Mouse (Mus musculus) embryonic facial prominence, embryonic 15.5 days (tissue): Measurements from ENCODE around the gene Ndufs2. TPM values are rescaled to one million over a fixed set of nuclear protein-coding genes. Genes with fewer than 3 reads are reported as not detected.

Experiments used
- ATAC-seq: fragments of 200-750 bp; cut with Nextera tagmentation; 2 replicates; pipeline ENCODE4 v1.8.0; 2017; ENCODE audit warnings: low read depth, moderate TSS enrichment; ENCODE audit not compliant: insufficient number of reproducible peaks, low FRiP score, low TSS enrichment
- H3K27ac ChIP-seq: fragments of 300-500 bp; sonication (generic); replicated peaks from 2 replicates; pipeline ENCODE4 v1.5.1; 2015; ENCODE audit warnings: mild to moderate bottlenecking, inconsistent platforms
- H3K27me3 ChIP-seq: fragments of 300-500 bp; sonication (generic); 2 replicates; pipeline ENCODE4 v1.6.1; 2015; ENCODE audit warnings: inconsistent platforms
- H3K36me3 ChIP-seq: fragments of 300-500 bp; sonication (generic); 2 replicates; pipeline ENCODE4 v1.6.1; 2015; ENCODE audit warnings: mild to moderate bottlenecking, inconsistent platforms
- H3K4me1 ChIP-seq: fragments of 300-500 bp; sonication (generic); 2 replicates; pipeline ENCODE4 v1.6.1; 2015; ENCODE audit warnings: inconsistent platforms
- H3K4me2 ChIP-seq: fragments of 300-500 bp; sonication (generic); replicated peaks from 2 replicates; pipeline ENCODE4 v1.6.1; 2015; ENCODE audit warnings: mild to moderate bottlenecking, inconsistent platforms
- H3K4me3 ChIP-seq: fragments of 300-500 bp; sonication (generic); replicated peaks from 2 replicates; pipeline ENCODE4 v1.5.1; 2015; ENCODE audit warnings: mild to moderate bottlenecking, inconsistent platforms
- H3K9ac ChIP-seq: fragments of 300-500 bp; sonication (generic); 2 replicates; pipeline ENCODE4 v1.6.1; 2015; ENCODE audit warnings: inconsistent platforms
- H3K9me3 ChIP-seq: fragments of 300-500 bp; sonication (generic); replicated peaks from 2 replicates; pipeline ENCODE4 v1.6.1; 2016; ENCODE audit warnings: inconsistent platforms
- WGBS: fragments of 180-500 bp; shearing (Covaris S2); methylation state at CpG from one replicate; pipeline ENCODE4 v1.1.7; 2015; 5-methylcytosine and 5-hydroxymethylcytosine counted together
- polyA plus RNA-seq: library from polyadenylated mRNA; unstranded; fragments of >200 nt; fragmentation: Nextera tagmentation; extraction: Ambion mirVana; gene quantifications from 2 replicates; pipeline ENCODE4 v1.2.1, GENCODE M21; 2015

The Ndufs2 gene
- polyA plus RNA-seq, 1 experiment from 2014 or later, result 217 TPM

DNA sequence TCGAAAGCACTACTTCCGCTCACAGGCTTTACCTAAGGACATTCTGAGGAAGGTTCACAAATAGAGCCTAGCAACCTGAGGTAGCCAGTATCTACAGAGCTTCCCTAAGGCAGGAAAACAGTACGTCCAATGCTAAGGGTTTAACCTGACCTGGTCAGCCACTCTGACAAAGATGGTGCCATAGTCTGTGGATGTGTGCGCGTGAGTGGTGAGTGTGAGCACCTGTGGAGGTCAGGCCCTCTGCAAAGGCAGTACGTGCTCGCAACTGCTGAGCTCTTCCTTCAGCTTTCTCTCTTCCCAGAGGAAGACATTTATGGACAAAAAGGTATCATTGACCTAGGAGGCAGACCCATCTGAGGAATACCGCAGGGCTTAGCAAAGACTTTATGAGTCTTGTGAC, 27.2 kb upstream of the Ndufs2 start:
- Histone ChIP-seq H3K36me3 (peaks cover 65% of the 10 kb centered on the region), H3K4me2 (no peak overlapping the region), H3K9ac (no peak overlapping the region), H3K27me3 (no peaks in the 10 kb centered on the region), H3K27ac (no peak overlapping the region), H3K4me3 (no peak overlapping the region), H3K4me1 (peaks cover 17% of the 10 kb centered on the region), H3K9me3 (no peaks in the 10 kb centered on the region)
- no peak for ATAC-seq
- 90% methylated on average over 8 of the region's 8 CpGs for WGBS

DNA sequence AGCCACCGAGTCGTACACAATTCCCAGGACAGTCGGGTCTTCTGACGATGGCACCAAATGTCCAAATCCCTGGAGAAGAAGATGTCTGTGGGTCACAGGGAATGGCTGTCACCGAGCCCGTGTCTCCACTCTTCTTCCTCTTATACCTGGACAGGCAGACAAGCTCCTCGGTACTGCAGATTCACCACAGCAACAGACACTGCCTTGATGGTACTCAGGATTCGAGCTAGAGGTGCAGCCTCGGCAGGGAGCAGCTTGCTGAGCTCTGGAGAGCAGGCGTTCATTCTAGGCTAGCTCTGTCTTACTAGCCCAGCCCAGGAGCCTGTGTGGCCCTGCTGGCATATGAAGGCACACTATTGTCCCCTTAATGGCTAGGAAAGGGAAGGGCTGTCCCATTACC, 26.5 kb upstream of the Ndufs2 start:
- Histone ChIP-seq H3K4me2 (no peak overlapping the region), H3K9ac (no peak overlapping the region), H3K4me3 (no peak overlapping the region), H3K27me3 (no peaks in the 10 kb centered on the region), H3K4me1 (peaks cover 17% of the 10 kb centered on the region), H3K27ac (no peak overlapping the region), H3K9me3 (no peaks in the 10 kb centered on the region), H3K36me3 (peaks cover 66% of the 10 kb centered on the region)
- 85% methylated on average over 10 of the region's 10 CpGs for WGBS
- no peak for ATAC-seq

- peaks cover 63% of the 10 kb centered on the region for H3K36me3 ChIP-seq
- no peak overlapping the region for H3K27ac ChIP-seq
- no peaks in the 10 kb centered on the region for H3K9me3 ChIP-seq
- H3K27me3 ChIP-seq, result no peaks in the 10 kb centered on the region
- peaks cover 21% of the 10 kb centered on the region for H3K4me1 ChIP-seq
- H3K9ac ChIP-seq, result no peak overlapping the region
- H3K4me3 ChIP-seq, result no peak overlapping the region
- ATAC-seq, result no peak
- H3K4me2 ChIP-seq, result no peak overlapping the region
- 93% methylated on average over 14 of the region's 14 CpGs for WGBS
Observed at GRCm38 (mm10) chr1:171276110-171276748, 25.0 kb upstream of the Ndufs2 start.

- H3K4me2 ChIP-seq, result no peak overlapping the region
- no peaks in the 10 kb centered on the region for H3K9me3 ChIP-seq
- peaks cover 63% of the 10 kb centered on the region for H3K36me3 ChIP-seq
- no peak for ATAC-seq
- no peak overlapping the region for H3K9ac ChIP-seq
- no peak overlapping the region for H3K4me3 ChIP-seq
- WGBS, result 76% methylated on average over 11 of the region's 11 CpGs
- H3K27ac ChIP-seq, result no peak overlapping the region; the same call in 1 of the 2 replicates
- peaks cover 26% of the 10 kb centered on the region for H3K4me1 ChIP-seq
- H3K27me3 ChIP-seq, result no peaks in the 10 kb centered on the region
Observed at GRCm38 (mm10) chr1:171275144-171275734, 24.1 kb upstream of the Ndufs2 start.

DNA sequence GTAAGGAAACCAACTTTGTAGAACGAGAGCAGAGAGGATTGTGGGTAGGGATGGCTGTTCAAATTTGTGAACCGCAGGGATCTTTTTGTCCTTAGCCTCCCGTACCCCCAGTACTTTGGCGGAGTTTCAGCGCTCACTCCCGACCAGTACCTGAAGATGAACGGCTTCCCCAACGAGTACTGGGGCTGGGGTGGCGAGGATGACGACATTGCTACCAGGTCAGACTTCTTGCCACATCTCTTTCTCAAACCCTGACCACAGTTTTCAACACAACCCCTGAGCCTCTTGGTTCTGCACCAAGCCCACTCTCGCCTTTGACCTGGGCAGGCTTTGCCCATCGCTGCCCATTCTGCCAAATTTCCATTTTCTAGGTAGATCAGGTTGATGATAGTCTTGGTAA, 23.0 kb upstream of the Ndufs2 start:
- Histone ChIP-seq H3K9ac (no peak overlapping the region), H3K4me3 (no peak overlapping the region), H3K36me3 (peaks cover 63% of the 10 kb centered on the region), H3K27ac (no peak overlapping the region), H3K4me2 (no peak overlapping the region), H3K4me1 (peaks cover 22% of the 10 kb centered on the region), H3K9me3 (no peaks in the 10 kb centered on the region), H3K27me3 (no peaks in the 10 kb centered on the region)
- 93% methylated on average over 12 of the region's 12 CpGs for WGBS
- ATAC-seq, result no peak

GRCm38 (mm10) chr1:171272086-171272485, 20.9 kb upstream of the Ndufs2 start:
- Histone ChIP-seq H3K4me1 (peaks cover 22% of the 10 kb centered on the region), H3K27ac (no peak overlapping the region), H3K36me3 (peaks cover 46% of the 10 kb centered on the region), H3K9ac (no peak overlapping the region), H3K4me2 (peak overlapping the region; percentile 94; the same call in 1 of the 2 replicates), H3K27me3 (no peaks in the 10 kb centered on the region), H3K9me3 (no peaks in the 10 kb centered on the region), H3K4me3 (peak overlapping the region; percentile 9; the same call in 1 of the 2 replicates)
- ATAC-seq, result no peak
- WGBS, result 86% methylated on average over 3 of the region's 3 CpGs

DNA sequence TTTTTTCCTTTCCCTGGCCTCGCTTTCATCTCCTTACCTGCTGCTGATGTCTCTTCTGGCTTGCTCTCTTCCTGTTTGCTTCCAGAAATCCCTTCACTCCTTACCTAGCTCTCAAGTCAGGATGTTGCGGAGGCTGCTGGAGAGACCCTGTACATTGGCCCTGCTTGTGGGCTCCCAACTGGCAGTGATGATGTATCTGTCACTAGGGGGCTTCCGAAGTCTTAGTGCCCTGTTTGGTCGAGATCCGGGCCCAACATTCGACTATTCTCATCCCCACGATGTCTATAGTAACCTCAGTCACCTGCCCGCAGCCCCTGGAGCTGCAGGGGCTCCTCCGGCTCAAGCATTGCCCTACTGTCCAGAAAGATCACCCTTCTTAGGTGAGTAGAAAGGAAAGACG, 20.4 kb upstream of the Ndufs2 start:
- Histone ChIP-seq H3K9me3 (no peaks in the 10 kb centered on the region), H3K9ac (no peak overlapping the region), H3K27ac (no peak overlapping the region), H3K4me3 (peak overlapping the region; percentile 83; the same call in 1 of the 2 replicates), H3K4me1 (peaks cover 22% of the 10 kb centered on the region), H3K4me2 (peak overlapping the region; percentile 94), H3K27me3 (no peaks in the 10 kb centered on the region), H3K36me3 (peaks cover 42% of the 10 kb centered on the region)
- WGBS, result 62% methylated on average over 10 of the region's 10 CpGs
- no peak for ATAC-seq

GRCm38 (mm10) chr1:171271196-171271595, 20.0 kb upstream of the Ndufs2 start:
- H3K27ac ChIP-seq, result 0 out of 2 replicates have a peak overlapping the region, but pooled peaks have one; percentile 79
- H3K4me3 ChIP-seq, result peak overlapping the region; percentile 83
- H3K36me3 ChIP-seq, result peaks cover 37% of the 10 kb centered on the region
- peak overlapping the region; percentile 65 for H3K9ac ChIP-seq
- 39% methylated on average over 9 of the region's 9 CpGs for WGBS
- peaks cover 22% of the 10 kb centered on the region for H3K4me1 ChIP-seq
- H3K4me2 ChIP-seq, result peak overlapping the region; percentile 94
- no peak for ATAC-seq
- no peaks in the 10 kb centered on the region for H3K27me3 ChIP-seq
- no peaks in the 10 kb centered on the region for H3K9me3 ChIP-seq

DNA sequence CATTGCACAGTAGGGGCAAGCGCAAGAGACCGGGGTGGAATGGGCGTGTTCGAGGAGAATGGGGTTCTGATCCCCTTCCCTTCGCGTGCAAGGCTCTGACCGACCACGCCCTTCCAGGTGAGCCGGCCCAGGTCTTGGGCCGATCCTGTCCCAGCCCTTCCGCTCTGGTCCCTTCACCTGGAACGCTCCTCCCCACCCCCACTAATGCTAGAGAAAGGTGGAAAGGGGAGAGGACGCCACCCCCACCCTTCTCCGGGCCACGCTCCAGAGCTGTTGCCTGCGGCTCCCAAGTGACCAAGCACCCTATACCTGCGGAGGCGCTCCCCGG, 19.3 kb upstream of the Ndufs2 start:
- Histone ChIP-seq H3K36me3 (peaks cover 31% of the 10 kb centered on the region), H3K27ac (peak overlapping the region; percentile 79), H3K9me3 (no peaks in the 10 kb centered on the region), H3K9ac (peak overlapping the region; percentile 65), H3K4me2 (peak overlapping the region; percentile 94), H3K27me3 (no peaks in the 10 kb centered on the region), H3K4me1 (peaks cover 22% of the 10 kb centered on the region), H3K4me3 (peak overlapping the region; percentile 83)
- ATAC-seq, result peak; percentile 73
- under 1% methylated on average over 19 of the region's 19 CpGs for WGBS

DNA sequence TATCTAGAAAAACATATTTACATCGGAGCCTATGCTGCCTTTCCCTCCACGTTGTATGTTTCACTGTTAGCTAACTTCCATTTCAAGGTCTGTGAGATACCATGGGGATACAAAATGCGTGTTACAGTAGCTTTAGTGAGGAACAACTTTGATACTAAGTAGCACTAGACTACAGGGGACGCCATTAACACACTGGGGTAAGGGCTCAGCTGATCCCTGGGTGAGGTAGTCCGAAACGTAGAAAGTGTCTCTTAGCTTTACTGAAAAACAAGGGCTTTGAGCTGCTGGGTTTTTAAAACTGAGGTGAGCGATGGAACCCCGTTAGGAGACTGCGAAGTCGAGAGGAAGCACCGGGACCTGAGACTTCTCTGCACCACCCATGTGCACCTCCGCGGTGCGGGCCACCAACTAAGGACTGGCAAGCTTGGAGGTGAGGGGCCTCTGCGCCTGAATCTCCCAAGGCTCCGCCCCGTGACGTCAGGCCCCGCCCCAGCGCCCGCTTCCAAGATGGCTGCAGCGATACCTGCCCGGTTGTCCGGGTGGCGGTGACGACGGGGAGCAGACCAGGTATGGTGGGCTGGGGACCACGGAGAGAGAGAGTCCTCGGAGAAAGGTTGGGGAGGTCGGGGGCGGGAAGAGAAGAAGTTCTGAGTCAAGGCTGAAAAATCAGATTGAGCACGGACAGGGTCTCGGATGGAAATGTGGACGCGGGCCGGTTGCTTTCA, 18.8 kb upstream of the Ndufs2 start, which contains the start of gene B4galt3:
Gene B4galt3, plus strand, starts transcription at position 481 of the 725 bp plus-strand sequence.
- Histone ChIP-seq H3K4me1 (peaks cover 22% of the 10 kb centered on the region), H3K4me3 (peak within 1 kb of the TSS; percentile 83), H3K27me3 (no peaks in the 10 kb centered on the region), H3K9me3 (no peaks in the 10 kb centered on the region), H3K4me2 (peak within 1 kb of the TSS; percentile 94), H3K36me3 (peaks cover 25% of the 10 kb centered on the region), H3K27ac (peak within 1 kb of the TSS; percentile 79), H3K9ac (peak within 1 kb of the TSS; percentile 65)
- WGBS, result 2% methylated on average over 36 of the region's 36 CpGs
- peak; percentile 91 for ATAC-seq

- ATAC-seq, result no peak
Observed at GRCm38 (mm10) chr1:171268341-171268740, 17.2 kb upstream of the Ndufs2 start.

More at GRCm38 (mm10) chr1:171268341-171268740, 17.2 kb upstream of the Ndufs2 start:
- H3K27me3 ChIP-seq, result no peaks in the 10 kb centered on the region
- peaks cover 9% of the 10 kb centered on the region for H3K36me3 ChIP-seq
- WGBS, result 55% methylated on average over 1 of the region's 1 CpGs
- no peak overlapping the region for H3K27ac ChIP-seq
- no peak overlapping the region for H3K4me2 ChIP-seq
- H3K4me3 ChIP-seq, result no peak overlapping the region
- H3K9ac ChIP-seq, result no peak overlapping the region
- peaks cover 26% of the 10 kb centered on the region for H3K4me1 ChIP-seq
- no peaks in the 10 kb centered on the region for H3K9me3 ChIP-seq
